Mouse (Mus musculus) embryonic fibroblast, embryonic 13.5 days (primary cell): ENCODE results near the gene Nup153. TPM values are rescaled to one million over a fixed set of nuclear protein-coding genes. Genes with fewer than 3 reads are reported as not detected.
A peak's percentile ranks its signal among the peaks of the same experiment; 100 is the strongest.

Experiments
- H3K27ac ChIP-seq: 2 replicates; pipeline ENCODE4 v1.5.1; 2012; ENCODE audit warnings: low read length, control low read depth, inconsistent platforms; ENCODE audit not compliant: insufficient read depth
- H3K4me1 ChIP-seq: 2 replicates; pipeline ENCODE4 v1.6.1; 2011; ENCODE audit warnings: low read length; ENCODE audit not compliant: control insufficient read depth, insufficient read depth
- H3K4me3 ChIP-seq: 2 replicates; pipeline ENCODE4 v1.5.1; 2011; ENCODE audit warnings: mild to moderate bottlenecking, control low read depth, low read length; ENCODE audit not compliant: insufficient read depth
- CTCF ChIP-seq: IDR thresholded peaks from 2 replicates; pipeline ENCODE4 v1.5.1; 2011; ENCODE audit warnings: mild to moderate bottlenecking, control low read depth, low read length, moderate library complexity, borderline replicate concordance; ENCODE audit not compliant: insufficient read depth
- POLR2A ChIP-seq: IDR thresholded peaks from 2 replicates; pipeline ENCODE4 v1.6.1; 2011; ENCODE audit warnings: low read depth, mild to moderate bottlenecking, control low read depth, low read length, moderate library complexity
- polyA plus RNA-seq: library from polyadenylated mRNA; stranded (reverse); fragments of >200 nt; gene quantifications from 2 replicates; pipeline ENCODE4 v1.2.4, GENCODE M21; 2011; ENCODE audit warnings: low read depth; ENCODE audit not compliant: missing spikeins, insufficient read length

Nup153 gene
- polyA plus RNA-seq, 1 experiment = 120 TPM

DNA sequence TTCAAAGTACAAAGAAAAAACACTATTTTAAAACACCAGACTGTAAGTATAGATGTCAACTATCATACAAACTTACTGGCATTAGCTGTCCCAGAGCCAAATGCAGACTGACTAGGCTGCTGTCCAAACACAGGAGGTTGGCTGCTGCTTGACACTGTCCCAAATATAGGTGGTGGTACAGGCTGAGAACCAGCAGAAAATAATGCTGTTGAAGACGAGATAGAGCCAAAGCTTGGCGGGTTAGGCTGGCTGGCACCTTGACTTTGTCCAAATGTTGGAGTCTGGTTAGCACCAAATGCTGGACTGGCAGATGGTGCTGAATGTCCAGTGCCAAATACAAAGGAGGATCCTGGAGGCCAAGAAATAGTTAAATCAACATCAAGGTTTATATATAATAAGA is 44.8 kb downstream of the Nup153 start:
- Histone ChIP-seq H3K27ac (no peak overlapping the region), H3K4me1 (no peaks in the 10 kb centered on the region), H3K4me3 (no peak overlapping the region)
- no peak for TF ChIP-seq POLR2A
- no peak for TF ChIP-seq CTCF

DNA sequence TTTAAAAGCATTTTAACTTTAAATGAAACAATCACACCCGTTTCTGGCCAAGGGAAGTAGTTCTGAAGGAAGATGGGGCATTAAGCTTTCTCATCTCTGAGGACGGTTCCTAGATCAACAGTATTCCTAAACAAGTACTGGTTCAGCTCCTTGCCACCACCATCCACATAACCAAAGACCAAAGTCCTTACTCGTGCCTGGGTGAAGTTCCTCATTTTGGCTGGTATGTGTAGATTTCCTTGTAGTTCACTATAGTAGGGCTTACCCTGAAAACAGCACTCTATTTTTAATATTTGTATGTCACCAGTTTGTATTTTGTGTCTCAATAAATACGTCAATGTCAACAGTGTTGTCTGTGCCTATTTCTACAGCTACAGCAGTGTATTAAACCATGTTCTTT is 50.0 kb downstream of the Nup153 start:
- H3K27ac ChIP-seq = no peak overlapping the region
- TF ChIP-seq CTCF (no peak), POLR2A (no peak)
- no peaks in the 10 kb centered on the region for H3K4me1 ChIP-seq
- H3K4me3 ChIP-seq = no peak overlapping the region

DNA sequence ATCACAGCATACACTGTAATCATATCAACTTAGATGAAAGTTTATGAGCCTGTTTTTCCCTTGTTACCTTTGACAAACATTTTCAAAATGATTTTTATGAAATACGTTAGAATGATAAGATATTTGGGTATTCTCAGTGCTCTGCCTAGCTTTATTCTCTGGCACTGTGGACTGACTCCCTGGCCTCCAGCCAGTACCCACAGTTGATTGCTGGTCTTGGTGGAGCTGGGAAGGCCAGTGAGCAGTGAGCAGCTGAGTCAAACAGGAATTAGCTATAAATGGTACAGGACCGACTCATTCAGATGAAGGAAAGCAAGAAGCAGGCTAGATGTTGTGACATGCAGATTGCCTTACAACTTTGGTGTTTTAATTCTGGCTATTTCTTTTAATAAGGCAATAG is 53.1 kb downstream of the Nup153 start:
- H3K27ac ChIP-seq = no peak overlapping the region
- TF ChIP-seq CTCF (no peak), POLR2A (no peak)
- no peaks in the 10 kb centered on the region for H3K4me1 ChIP-seq
- H3K4me3 ChIP-seq = no peak overlapping the region

DNA sequence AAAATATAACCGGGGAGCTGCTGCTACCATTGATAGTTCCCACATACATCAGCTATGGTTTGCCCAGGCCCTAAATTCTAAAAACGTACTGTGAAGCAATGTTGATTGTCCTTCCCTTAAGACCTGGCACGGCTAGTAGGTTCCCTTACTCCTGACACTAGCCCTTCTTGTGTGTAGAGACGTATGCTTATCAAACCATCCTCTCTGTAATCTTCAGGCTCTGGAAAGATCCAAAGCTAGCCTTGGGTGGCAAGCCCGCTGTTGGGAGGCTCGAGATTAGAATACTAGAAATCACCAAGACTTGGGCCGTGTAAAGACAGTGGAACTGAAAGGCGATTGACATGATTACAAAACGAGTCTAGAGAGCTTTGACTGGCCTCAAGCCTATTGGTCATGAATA is 57.2 kb downstream of the Nup153 start:
- no peak for TF ChIP-seq POLR2A
- TF ChIP-seq CTCF = no peak
- Histone ChIP-seq H3K4me3 (peak overlapping the region; percentile 85), H3K27ac (peak overlapping the region; percentile 25; the same call in 1 of the 2 replicates), H3K4me1 (no peaks in the 10 kb centered on the region)

DNA sequence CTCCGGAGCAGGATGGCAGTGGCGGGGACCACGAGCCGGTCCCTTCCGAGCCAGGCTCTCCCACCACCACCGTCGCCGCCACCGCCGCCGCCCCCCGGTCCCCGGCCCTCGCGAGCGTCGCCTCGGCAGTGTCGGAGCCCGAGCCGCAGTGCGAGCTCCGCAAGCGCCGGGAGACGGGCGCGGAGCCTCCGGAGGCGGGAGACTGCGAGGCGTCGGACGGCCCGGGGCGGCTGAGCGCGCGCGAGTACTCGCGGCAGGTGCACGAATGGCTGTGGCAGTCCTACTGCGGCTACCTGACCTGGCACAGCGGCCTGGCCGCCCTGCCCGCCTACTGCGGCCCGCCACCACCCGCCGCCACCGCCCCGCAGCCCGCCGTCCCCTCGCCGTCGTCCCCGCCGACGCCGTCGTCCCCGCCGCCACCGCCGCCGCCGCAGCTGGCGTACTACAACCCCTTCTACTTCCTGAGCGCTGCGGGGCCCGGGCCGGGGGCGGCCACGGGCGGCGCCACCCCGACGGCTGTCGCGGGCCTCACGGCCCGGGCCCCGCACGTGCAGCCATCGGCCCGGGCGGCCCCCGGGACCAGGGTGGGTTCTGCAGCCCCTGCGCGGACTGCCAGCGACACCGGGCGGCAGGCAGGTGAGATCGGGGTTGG is 58.0 kb downstream of the Nup153 start:
- Histone ChIP-seq H3K27ac (no peak overlapping the region), H3K4me3 (peak overlapping the region; percentile 85), H3K4me1 (no peaks in the 10 kb centered on the region)
- no peak for TF ChIP-seq CTCF
- no peak for TF ChIP-seq POLR2A

DNA sequence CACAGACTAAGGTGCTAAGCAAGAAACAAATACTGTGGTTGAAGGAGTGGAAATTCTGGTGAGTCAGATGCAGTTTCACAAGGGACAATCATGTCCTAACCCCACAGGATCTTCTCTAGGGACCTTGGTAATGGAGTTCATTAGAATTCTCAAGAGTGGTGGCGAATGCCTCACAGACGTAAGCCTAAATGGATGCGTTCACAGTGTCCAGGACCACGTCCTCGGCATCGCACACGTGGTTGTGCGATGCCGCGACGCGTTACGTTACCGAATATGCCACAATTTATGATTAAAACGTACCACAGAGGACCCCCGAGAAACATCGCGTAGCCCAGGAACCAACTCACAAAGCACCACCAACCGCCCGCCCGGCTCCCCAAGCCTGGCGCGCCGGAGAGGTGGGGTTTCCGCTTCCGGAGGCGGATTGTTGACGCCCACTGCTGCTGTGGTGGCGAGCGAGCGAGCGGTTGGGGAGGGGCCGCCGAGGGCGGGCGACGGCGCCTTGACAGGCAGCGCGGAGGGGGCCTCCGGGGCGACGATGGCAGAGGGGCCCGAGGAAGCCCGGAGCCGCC is 58.6 kb downstream of the Nup153 start, which contains the start of gene Fam8a1:
Gene Fam8a1, plus strand, starts transcription at position 475 of the 572 bp plus-strand sequence.
- Histone ChIP-seq H3K27ac (peak within 1 kb of the TSS; percentile 33), H3K4me1 (no peaks in the 10 kb centered on the region), H3K4me3 (peak within 1 kb of the TSS; percentile 85)
- TF ChIP-seq POLR2A = peak; percentile 68
- TF ChIP-seq CTCF = no peak

DNA sequence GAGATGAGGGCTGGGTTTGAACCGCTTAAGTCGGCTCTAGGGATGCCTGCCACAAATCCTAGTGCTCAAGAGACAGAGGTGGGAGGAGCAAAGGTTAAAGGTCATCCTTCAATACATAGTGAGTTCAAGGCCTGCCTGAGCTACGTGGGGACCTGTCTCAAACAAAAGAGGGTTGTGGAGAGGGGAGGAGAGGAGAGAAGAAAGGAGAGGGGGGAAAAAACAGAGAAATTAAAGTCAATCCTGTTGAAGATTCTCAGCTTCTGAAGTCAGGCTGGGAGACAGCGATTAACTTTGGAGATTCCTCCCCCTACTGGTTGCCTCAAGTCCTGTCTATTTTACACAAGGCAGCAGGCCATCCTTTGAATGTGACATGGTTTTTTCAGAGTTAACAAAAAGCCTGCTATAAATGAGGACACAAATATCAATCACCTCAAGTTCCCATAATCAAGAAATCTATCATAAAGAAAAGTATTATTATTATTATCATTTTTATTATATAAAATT is 64.2 kb downstream of the Nup153 start:
- Histone ChIP-seq H3K27ac (no peak overlapping the region), H3K4me3 (no peak overlapping the region), H3K4me1 (no peaks in the 10 kb centered on the region)
- TF ChIP-seq POLR2A (no peak), CTCF (no peak)

DNA sequence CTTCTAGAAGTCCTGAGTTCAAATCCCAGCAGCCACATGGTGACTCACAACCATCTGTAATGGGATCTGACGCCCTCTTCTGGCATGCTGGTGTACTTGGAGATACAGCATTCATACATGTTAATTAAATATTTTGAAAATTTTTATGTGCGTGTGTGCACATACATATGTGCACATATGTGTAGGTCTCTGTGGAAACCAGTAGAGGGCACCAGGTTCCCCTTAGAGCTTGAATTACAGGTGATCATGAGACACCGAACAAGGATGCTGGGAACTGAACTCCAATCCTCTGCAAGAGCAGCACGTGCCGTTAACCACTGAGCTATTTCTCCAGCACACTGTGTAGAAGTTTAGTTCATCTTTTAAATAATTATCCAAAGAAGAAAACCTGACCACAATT is 68.5 kb downstream of the Nup153 start:
- H3K27ac ChIP-seq = no peak overlapping the region
- TF ChIP-seq POLR2A (no peak), CTCF (no peak)
- H3K4me1 ChIP-seq = no peaks in the 10 kb centered on the region
- H3K4me3 ChIP-seq = no peak overlapping the region

DNA sequence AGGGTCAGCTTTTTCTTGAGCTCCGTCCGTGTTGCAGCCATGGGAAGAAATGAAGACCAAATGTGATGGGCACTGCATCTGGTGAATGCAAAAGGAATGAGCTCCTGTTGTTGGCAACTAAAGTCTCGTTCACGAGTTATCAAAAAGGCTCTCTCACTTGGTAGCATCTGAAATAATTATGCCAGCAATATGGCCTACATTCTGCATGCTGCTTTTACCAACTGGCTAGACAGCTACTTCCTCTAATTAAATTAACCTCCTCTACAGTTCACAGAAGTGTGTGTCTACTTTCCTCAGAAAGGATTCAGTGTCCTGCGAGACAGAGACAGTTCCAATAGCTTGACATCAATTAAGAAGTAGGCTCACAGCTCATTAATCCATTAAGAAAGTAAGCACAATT is 73.2 kb downstream of the Nup153 start:
- TF ChIP-seq CTCF (no peak), POLR2A (no peak)
- Histone ChIP-seq H3K27ac (no peak overlapping the region), H3K4me1 (no peaks in the 10 kb centered on the region), H3K4me3 (no peak overlapping the region)

DNA sequence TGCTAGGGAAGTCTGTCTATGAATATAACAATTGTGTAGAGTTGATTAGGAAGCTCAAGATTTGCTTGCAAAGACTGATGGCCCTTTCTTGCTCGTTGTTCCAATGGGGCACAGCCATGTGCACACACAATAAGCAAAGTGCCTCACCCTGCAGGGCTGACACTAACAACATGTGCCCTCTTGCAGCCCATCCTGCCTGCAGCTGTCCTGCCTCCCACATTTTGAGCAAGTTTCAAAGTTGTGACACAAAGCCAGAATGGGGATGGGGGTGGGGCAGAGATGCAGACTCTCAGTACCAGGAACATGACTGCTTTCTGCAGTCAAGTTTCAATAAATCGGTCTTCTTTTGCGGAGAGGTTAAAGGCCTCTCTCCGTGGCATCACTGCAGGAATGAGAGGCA is 74.1 kb downstream of the Nup153 start:
- no peak overlapping the region for H3K27ac ChIP-seq
- H3K4me1 ChIP-seq = no peaks in the 10 kb centered on the region
- TF ChIP-seq POLR2A (no peak), CTCF (no peak)
- no peak overlapping the region for H3K4me3 ChIP-seq
